Comparison of ENCODE assay signal across 9 mouse cellular contexts in genomic region chr7:137310876-137311275, GRCm38 (mm10). TPM values are rescaled to one million over a fixed set of nuclear protein-coding genes. Genes with fewer than 3 reads are reported as not detected.
DNase-seq lines count a peak whose midpoint lies in the region; ATAC-seq and TF ChIP-seq lines count a peak whose summit lies in the region.
"Had no signal": no experiment of that assay in that cellular context is flagged by ENCODE, and none has a peak within 500 bp of the region (broad histone marks: within the 10 kb centered on the region; RNA-seq: fewer than 3 reads in every experiment).

No protein-coding gene starts in this region.

- peak overlapping the region; percentile 33; the same call in 1 of the 2 replicates for H3K4me2 ChIP-seq in forebrain, postnatal 0 days (ENCODE audit: low read depth)

- H3K4me3 ChIP-seq in spleen, adult 2 months (ENCODE audit: extremely low read depth, insufficient read depth, insufficient read length): peak overlapping the region; percentile 38
- H3K4me3 ChIP-seq in forebrain, postnatal 0 days (ENCODE audit: low read depth, low read length): peak overlapping the region; percentile 9; the same call in 1 of the 2 replicates
- peak overlapping the region; percentile 71 for H3K4me3 ChIP-seq in midbrain, embryonic 10.5 days

- peaks cover 48% of the 10 kb centered on the region for H3K27me3 ChIP-seq in spleen, adult 2 months (ENCODE audit: control insufficient read depth, insufficient read depth, low read length)
- peaks cover 76% of the 10 kb centered on the region for H3K27me3 ChIP-seq in forebrain, postnatal 0 days (ENCODE audit: insufficient read depth, low read length)
- peaks cover 99% of the 10 kb centered on the region for H3K27me3 ChIP-seq in midbrain, embryonic 10.5 days (ENCODE audit: low read depth, poor library complexity, severe bottlenecking)

- peak in 1 of 2 experiments; percentile 28 for DNase-seq in spleen, adult 2 months (ENCODE audit: low read depth in 1 of 2, low spot score in 2 of 2)
- no peak for DNase-seq in spleen, adult 18-20 months
- no peak for DNase-seq in forebrain, postnatal 0 days
- no peak for DNase-seq in midbrain, embryonic 10.5 days (ENCODE audit: low spot score)
- DNase-seq in cerebellum, postnatal 36 days: no peak
- DNase-seq in gastrocnemius, postnatal 25 days: no peak
- DNase-seq in thymus, postnatal 36 days: no peak
- no peak for DNase-seq in gastrocnemius, adult 18-20 months (ENCODE audit: low spot score)

- no peak for ATAC-seq in forebrain, postnatal 0 days

- no peak overlapping the region for H3K27ac ChIP-seq in spleen, adult 2 months (ENCODE audit: insufficient read depth, low read length)
- H3K27ac ChIP-seq in forebrain, postnatal 0 days (ENCODE audit: low read depth, low read length): no peak overlapping the region
- peak overlapping the region; percentile 88 for H3K27ac ChIP-seq in midbrain, embryonic 10.5 days (replicated peaks)
- H3K27ac ChIP-seq: liver, embryonic 14.5 days had no signal

- no peaks in the 10 kb centered on the region for H3K9me3 ChIP-seq in forebrain, postnatal 0 days (ENCODE audit: low read length)
- no peaks in the 10 kb centered on the region for H3K9me3 ChIP-seq in midbrain, embryonic 10.5 days (replicated peaks)

- no peak overlapping the region for H3K9ac ChIP-seq in forebrain, postnatal 0 days
- H3K9ac ChIP-seq: liver, embryonic 14.5 days had no signal

- no peak for TF ChIP-seq CTCF in spleen, adult 2 months (IDR thresholded peaks at IDR 0.05; ENCODE audit: extremely low read depth, insufficient read depth, insufficient read length, insufficient replicate concordance)
- TF ChIP-seq CTCF in forebrain, postnatal 0 days (IDR thresholded peaks at IDR 0.05; ENCODE audit: low read depth): no peak

- WGBS in spleen, adult 2 months: 1% methylated on average over 11 of the region's 11 CpGs
- 1% methylated on average over 11 of the region's 11 CpGs for WGBS in forebrain, postnatal 0 days
- WGBS in midbrain, embryonic 10.5 days: under 1% methylated on average over 11 of the region's 11 CpGs

- peaks cover 25% of the 10 kb centered on the region for H3K4me1 ChIP-seq in spleen, adult 2 months (ENCODE audit: control insufficient read depth, insufficient read depth, insufficient read length)
- no peaks in the 10 kb centered on the region; the same call in 1 of the 2 replicates for H3K4me1 ChIP-seq in forebrain, postnatal 0 days (ENCODE audit: insufficient read depth)
- H3K4me1 ChIP-seq in midbrain, embryonic 10.5 days: peaks cover 72% of the 10 kb centered on the region

- no peak for TF ChIP-seq POLR2A in spleen, adult 2 months (IDR thresholded peaks at IDR 0.05; ENCODE audit: low read depth, low read length)

- H3K36me3 ChIP-seq in spleen, adult 2 months (ENCODE audit: control insufficient read depth, insufficient read depth, low read length): no peaks in the 10 kb centered on the region
- no peaks in the 10 kb centered on the region for H3K36me3 ChIP-seq in forebrain, postnatal 0 days (ENCODE audit: insufficient read depth)
- peaks cover 5% of the 10 kb centered on the region; the same call in 1 of the 2 replicates for H3K36me3 ChIP-seq in midbrain, embryonic 10.5 days

RNA-seq across cellular contexts. Expression of gene Ebf3, which starts 3.4 kb away (rescaled TPM):
- 0.12 and 0.27 TPM in 2 replicates for polyA plus RNA-seq in spleen, adult 2 months (2012; rRNA removed)
- 5.8 and 14.0 TPM in 2 replicates for total RNA-seq in forebrain, postnatal 0 days (2014; rRNA removed)
- 0.39 and 0.67 TPM in 2 replicates for polyA plus RNA-seq in forebrain, postnatal 0 days (2015; fragmentation: Nextera tagmentation; extraction: Ambion mirVana)
- polyA plus RNA-seq in midbrain, embryonic 10.5 days (2016; fragmentation: Nextera tagmentation; extraction: Ambion mirVana): 3.2 and 5.4 TPM in 2 replicates
- 1 to 10 TPM; 6.6 to 8.6 TPM for total RNA-seq in gastrocnemius, postnatal 25 days (2021)
- 1 to 10 TPM; 6.2 to 7.2 TPM for total RNA-seq in gastrocnemius, adult 18-20 months (2021)

Comparison
In these comparisons a context has a peak if more than half of its experiments do, and no peak if none do; other contexts are left out.
1. H3K4me3 ChIP-seq: peak in every context shown above with its lines; median percentile 71 in midbrain, embryonic 10.5 days; 38 in spleen, adult 2 months; 9 in forebrain, postnatal 0 days.